Mouse (Mus musculus) layer of hippocampus, postnatal 25 days (tissue): ENCODE measurements around the gene Ifna1. TPM values are rescaled to one million over a fixed set of nuclear protein-coding genes. Genes with fewer than 3 reads are reported as not detected.
"Not testable (repeated sequence)": the region's sequence is repeated elsewhere in the genome, so short reads cannot be mapped to it uniquely, and the experiment has no call there.

Experiments
- DNase-seq, 2 experiments: peaks; one replicate each; pipeline ENCODE4 v3.0.0; 2022; ENCODE audit warnings: mixed read lengths in 2 of 2, low spot score in 1 of 2; ENCODE audit errors: extremely low spot score in 1 of 2
- total RNA-seq, 2 experiments: library from RNA; stranded (reverse); gene quantifications; 2 replicates each; pipeline ENCODE4 v1.2.3; 2021

Ifna1 gene
- not detected for total RNA-seq

DNA sequence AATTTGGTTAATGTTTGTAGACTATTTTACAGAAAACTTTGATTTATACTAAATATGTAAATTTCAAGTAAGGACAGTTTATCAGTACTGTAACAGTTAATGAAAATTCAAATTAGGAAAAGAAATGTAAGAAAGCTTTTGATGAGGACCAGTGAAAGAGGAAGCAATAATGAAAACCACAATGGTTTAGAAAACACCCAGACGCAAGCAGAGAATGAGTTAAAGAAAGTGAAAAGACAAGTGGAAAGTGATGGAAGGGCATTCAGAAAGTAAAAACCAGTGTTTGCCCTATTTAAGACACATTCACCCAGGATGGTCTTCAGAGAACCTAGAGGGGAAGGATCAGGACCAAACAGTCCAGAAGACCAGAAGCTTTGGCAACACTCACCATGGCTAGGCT, at the start of gene Ifna1:
Gene Ifna1, plus strand, starts transcription at position 390 of the 400 bp plus-strand sequence.
- DNase-seq: no peak

- DNase-seq: not testable (repeated sequence)
Measured at GRCm38 (mm10) chr4:88802954-88803353, 46.9 kb upstream of the Ifna1 start, which contains the start of gene Gm13287. TSS of gene Gm13287 (plus strand) at chr4:88803254.

DNA sequence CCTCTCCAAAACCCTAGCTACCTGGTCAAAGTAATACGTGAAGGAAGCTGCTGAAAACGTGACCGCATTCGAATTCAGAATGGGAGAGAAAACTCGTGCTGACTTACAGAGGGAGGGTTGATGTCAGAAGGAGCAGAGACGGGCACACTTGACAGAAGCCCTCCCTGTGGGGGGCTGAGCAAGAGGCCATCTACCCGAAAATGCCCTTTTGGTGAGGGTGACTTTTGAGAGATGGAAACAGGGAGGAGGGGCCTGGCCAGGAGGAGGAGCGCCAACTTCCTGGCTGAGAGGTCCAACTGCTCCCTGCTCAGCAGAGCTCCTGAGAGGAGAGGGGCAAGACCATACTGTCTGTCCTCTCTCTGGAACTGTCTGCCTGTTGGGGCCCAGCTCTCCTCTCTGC, 44.7 kb upstream of the Ifna1 start, which contains the start of gene Gm13288:
Gene Gm13288, plus strand, starts transcription at position 301 of the 400 bp plus-strand sequence.
- DNase-seq: not testable (repeated sequence)

DNA sequence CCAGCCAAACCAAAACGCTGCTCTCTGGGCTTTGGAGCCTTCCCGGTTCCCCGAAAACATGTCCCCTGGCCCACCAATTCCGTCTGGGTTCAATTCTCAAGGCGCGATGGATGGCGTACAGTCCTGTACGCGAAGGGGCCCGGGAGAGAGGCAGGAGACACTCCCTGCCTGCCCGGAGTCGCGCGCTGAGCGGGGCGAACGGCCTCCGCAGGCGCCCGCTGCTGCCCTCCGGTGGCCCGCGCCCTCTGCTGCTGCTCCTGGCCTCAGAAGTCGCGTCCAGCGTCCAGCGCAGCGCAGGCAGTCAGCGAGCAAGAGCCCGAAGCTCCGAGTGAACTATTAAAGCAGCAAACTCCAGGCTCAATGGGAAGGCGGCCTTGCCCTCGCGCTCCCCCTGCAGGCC, 44.1 kb upstream of the Ifna1 start:
- not testable (repeated sequence) for DNase-seq

- no peak for DNase-seq
Measured at GRCm38 (mm10) chr4:88815928-88816327, 34.0 kb upstream of the Ifna1 start, which contains the start of gene Ifna7. TSS of gene Ifna7 (plus strand) at chr4:88816228.

DNA sequence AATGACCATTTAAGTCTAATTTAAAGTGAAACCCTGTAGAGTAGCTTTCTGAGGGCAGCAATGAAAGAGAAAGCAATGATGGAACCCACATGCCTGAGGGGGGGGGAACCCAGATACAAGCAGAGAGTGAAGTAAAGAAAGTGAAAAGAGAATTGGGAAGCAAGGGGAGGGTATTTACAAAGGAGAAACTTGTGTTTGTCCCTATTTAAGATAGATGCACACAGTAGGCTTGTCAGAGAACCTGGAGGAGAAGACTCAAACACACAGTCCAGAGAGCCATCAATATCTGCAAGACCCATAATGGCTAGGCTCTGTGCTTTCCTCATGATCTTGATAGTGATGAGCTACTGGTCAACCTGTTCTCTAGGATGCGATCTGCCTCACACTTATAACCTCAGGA, 30.2 kb upstream of the Ifna1 start, which contains the start of gene Ifna11:
Gene Ifna11, plus strand, starts transcription at position 301 of the 400 bp plus-strand sequence.
- no peak for DNase-seq

DNA sequence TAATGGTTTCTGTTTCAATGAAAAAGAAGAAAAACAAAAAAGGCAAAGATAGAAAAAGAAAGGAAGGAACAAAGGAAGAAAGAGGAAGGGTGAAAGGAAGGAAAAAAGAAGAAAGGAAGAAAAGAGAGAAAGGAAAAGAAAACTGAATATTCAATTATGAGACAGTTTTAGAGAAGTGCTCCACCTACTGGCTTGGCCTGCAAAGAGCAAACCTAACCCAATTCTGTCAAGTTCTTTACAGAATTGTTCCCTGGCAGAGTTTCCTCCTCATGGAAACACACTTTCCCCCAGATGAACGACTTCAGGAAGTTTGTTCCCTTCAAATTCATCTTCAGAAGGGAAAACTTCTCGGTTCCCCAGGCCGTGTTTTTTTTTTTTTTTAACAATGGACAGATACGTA, 26.9 kb upstream of the Ifna1 start:
- DNase-seq: peak in 1 of 2 experiments; percentile 27

- not testable (repeated sequence) for DNase-seq
Measured at GRCm38 (mm10) chr4:88827116-88827515, 22.8 kb upstream of the Ifna1 start, which contains the start of gene Ifna6. TSS of gene Ifna6 (plus strand) at chr4:88827416.

- DNase-seq: peak; percentile 13 to 53
Measured at GRCm38 (mm10) chr4:88830523-88830922, 19.4 kb upstream of the Ifna1 start.

DNA sequence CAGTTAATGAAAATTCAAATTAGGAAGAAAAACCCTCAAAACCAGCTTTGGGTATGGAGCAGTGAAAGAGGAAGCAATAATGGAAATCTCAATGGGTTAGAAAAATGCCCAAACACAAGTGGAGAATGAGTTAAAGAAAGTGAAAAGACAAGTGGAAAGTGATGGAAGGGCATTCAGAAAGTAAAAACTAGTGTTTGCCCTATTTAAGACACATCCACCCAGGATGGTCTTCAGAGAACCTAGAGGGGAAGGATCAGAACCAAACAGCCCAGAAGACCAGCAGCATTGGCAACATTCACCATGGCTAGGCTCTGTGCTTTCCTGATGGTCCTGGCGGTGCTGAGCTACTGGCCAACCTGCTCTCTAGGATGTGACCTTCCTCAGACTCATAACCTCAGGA, 14.7 kb upstream of the Ifna1 start, which contains the start of gene Ifna5:
Gene Ifna5, plus strand, starts transcription at position 301 of the 400 bp plus-strand sequence.
- not testable (repeated sequence) for DNase-seq

- peak in 1 of 2 experiments; percentile 13 for DNase-seq
Measured at GRCm38 (mm10) chr4:88838828-88839227, 11.1 kb upstream of the Ifna1 start.

- DNase-seq: no peak
Measured at GRCm38 (mm10) chr4:88840058-88840457, 9.8 kb upstream of the Ifna1 start.

DNA sequence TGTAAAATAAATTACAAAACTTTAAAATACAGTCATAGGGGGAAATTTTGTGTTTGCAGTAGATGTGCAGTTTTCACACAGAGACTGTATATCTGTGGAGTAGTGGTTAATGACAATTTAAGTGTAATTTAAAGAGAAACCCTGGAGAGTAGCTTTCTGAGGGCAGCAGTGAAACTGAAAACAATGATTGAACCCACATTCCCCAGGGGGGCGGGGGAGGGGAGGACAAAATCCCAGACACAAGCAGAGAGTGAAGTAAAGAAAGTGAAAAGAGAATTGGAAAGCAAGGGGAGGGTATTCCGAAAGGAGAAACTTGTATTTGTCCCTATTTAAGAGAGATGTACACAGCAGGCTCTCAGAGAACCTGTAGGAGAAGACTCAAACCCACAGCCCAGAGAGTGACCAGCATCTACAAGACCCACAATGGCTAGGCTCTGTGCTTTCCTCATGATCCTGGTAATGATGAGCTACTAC, 8.4 kb upstream of the Ifna1 start, which contains the start of gene Ifna4:
Gene Ifna4, plus strand, starts transcription at position 424 of the 474 bp plus-strand sequence.
- DNase-seq: no peak

DNA sequence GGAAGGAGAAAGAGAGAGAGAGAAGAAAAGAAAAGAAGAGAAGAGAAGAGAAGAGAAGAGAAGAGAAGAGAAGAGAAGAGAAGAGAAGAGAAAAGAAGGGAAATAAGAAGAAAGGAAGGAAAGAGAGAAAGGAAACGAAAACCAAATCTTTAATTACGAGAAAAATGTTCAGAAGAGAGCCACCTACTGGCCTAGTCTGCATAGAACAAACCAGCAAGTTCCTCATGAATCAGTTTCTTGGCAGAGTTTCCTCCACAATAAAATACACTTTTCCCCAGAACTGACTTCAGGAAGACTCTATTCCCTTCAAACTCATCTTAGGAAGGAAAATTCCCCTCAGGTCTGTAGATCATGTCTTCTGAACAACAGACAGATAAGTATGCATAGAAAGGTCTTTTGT, 4.6 kb upstream of the Ifna1 start:
- no peak for DNase-seq

- no peak for DNase-seq
Measured at GRCm38 (mm10) chr4:88851026-88851763, 1.3 kb downstream of the Ifna1 start.

DNA sequence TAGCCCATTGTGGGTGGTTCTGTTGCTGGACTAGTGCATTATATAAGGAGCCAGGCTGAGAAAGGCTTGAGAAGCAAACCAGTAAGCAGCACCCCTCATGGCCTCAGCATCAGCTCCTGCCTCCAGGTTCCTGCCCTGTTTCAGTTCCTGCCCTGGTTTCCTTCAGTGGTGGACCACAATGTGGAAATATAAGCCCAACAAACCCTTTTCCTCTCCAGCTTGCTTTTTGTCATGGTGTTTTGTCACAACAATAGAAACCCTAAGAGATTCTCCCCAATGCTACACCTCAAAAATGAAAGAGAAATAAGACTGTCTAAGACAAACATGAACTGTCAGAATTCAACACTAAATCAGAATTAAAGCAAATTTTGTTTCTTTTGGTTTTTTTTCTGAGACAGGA, 9.3 kb downstream of the Ifna1 start:
- DNase-seq: no peak

DNA sequence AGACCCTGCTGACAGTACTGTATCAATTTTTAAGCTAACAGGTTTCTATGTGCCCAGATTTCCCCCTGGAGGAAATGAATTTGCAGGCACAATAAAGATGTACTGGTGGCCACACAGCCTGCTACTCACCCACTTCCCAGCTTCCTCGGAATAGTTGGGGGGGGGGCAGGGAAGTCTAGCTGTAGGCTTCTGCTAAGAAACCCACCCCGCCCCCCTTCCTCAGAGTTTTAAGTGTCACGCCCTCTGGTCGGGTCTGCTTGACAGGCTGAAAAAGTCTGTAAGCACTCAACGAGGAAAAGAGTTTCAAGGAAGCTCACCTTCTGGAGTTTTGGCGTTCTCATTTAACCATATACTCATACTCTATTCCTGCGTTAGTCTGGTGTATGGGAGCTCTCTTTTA, 13.4 kb downstream of the Ifna1 start:
- no peak for DNase-seq

- DNase-seq: no peak
Measured at GRCm38 (mm10) chr4:88864599-88864998, 14.7 kb downstream of the Ifna1 start.

DNA sequence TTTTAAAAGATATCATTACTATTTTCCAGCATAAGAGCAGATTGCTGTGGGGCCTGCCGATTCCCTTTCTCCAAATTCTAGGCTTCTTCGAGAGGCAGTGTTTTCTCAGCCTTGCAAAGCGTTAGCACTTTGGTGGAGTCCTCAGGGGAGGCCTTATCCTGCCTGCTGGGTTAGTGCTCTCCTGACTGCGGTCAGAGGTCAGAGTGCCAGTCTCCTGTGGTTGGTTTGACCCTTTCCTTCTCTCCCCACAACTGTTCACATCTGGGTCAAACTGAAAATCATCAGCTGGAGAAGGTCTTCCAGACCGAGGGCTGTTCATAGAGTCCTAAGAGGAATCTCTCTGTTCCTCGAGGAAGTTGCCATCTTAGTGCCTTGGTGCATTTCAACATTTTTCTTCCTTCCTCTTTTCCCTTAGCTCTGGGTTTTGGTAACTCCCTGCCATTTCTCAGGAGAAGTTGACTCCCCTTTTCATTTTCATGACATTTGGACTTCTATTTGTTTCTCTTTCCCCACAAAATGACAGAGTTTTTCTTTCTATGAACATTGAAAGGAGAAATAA, 15.2 kb downstream of the Ifna1 start:
- no peak for DNase-seq

DNA sequence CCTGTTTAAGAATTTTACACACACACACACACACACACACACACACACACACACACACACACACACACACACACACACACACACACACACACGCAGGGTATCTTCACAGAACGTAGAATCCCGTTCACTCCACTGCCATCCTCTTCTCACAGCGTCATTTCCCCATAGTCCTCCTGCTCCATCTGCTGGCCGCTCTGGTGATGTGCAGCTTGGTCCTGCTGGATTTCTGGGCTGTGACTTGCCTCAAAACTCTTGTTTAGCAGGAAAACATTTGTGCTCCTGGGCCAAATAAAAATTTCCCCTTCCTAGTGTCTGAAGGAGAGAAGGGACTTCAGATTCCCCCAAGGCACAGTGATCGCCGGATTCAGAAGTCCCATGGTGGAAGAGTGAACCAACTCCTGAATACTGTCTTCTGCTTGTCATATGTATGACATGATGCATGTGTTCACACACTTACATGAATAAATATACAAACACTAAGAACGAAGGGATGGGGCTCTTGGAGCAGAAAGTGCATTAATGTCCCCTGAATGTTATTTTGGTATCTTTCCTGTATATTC, 17.6 kb downstream of the Ifna1 start:
- peak; percentile 64 to 80 for DNase-seq
